Mouse (Mus musculus) ES-E14 (cell line): ENCODE data around the gene Gm498.

Experiments used
- CHD2 ChIP-seq: IDR thresholded peaks from 2 replicates; pipeline ENCODE4 v1.6.1; 2014; ENCODE audit warnings: mild to moderate bottlenecking, low read depth, low read length, inconsistent platforms
- HCFC1 ChIP-seq: IDR thresholded peaks from 2 replicates; pipeline ENCODE4 v1.6.1; 2012; ENCODE audit warnings: low read length, inconsistent platforms, borderline replicate concordance; ENCODE audit not compliant: insufficient read depth
- MAFK ChIP-seq: IDR thresholded peaks from 2 replicates; pipeline ENCODE4 v1.6.1; 2014; ENCODE audit warnings: mild to moderate bottlenecking, low read depth, low read length, inconsistent platforms; ENCODE audit not compliant: insufficient read depth
- ZC3H11A ChIP-seq: IDR thresholded peaks from 2 replicates; pipeline ENCODE4 v1.6.1; 2012; ENCODE audit warnings: low read depth, mild to moderate bottlenecking, inconsistent platforms, low read length, borderline replicate concordance
- ZNF384 ChIP-seq: IDR thresholded peaks from 2 replicates; pipeline ENCODE4 v1.6.1; 2012; ENCODE audit warnings: low read depth, low read length, inconsistent platforms

DNA sequence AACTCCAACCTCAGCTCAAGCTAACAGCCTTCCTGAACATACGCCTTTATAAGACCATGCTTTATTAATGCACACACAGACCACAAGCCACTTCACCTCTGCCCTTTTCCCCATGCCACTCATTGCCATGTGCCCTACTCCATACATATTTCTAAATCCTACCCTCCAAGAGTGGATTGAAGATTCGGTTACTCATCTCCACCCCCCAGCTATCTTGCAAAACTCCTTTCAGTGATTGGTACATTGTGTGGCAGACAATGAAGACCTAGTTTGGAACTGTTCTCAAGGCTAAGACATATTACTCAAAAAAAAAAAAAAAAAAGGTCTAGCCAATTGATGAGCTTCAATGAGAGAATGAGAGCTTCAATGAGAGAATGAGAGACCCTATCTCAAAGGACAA, 39.7 kb upstream of the Gm498 start:
- no peak for TF ChIP-seq HCFC1
- no peak for TF ChIP-seq CHD2
- no peak for TF ChIP-seq MAFK
- TF ChIP-seq ZNF384, result no peak
- TF ChIP-seq ZC3H11A, result no peak
